Mouse (Mus musculus) liver, postnatal 0 days (tissue): ENCODE data around the gene Scaf4. TPM values are rescaled to one million over a fixed set of nuclear protein-coding genes. Genes with fewer than 3 reads are reported as not detected.

Experiments used
- ATAC-seq: fragments of 200-750 bp; cut with Nextera tagmentation; 2 replicates; pipeline ENCODE4 v1.8.0; 2017; ENCODE audit warnings: mild to moderate bottlenecking, moderate library complexity
- DNase-seq: peaks from one replicate; pipeline ENCODE4 v3.0.0-alpha.2; 2016
- H3K27ac ChIP-seq: fragments of 300-500 bp; sonication (generic); 2 replicates; pipeline ENCODE4 v1.5.1; 2014; ENCODE audit warnings: antibody characterized with exemption, moderate library complexity, mild to moderate bottlenecking, low read depth
- H3K27me3 ChIP-seq: fragments of 300-500 bp; sonication (generic); 2 replicates; pipeline ENCODE4 v1.6.1; 2014; ENCODE audit warnings: low read length, control low read depth, mixed read lengths; ENCODE audit not compliant: insufficient read depth
- H3K36me3 ChIP-seq: fragments of 300-500 bp; sonication (generic); replicated peaks from 2 replicates; pipeline ENCODE4 v1.6.1; 2014; ENCODE audit warnings: mild to moderate bottlenecking, control low read depth, low read length, moderate library complexity, mixed read lengths; ENCODE audit not compliant: insufficient read depth
- H3K4me1 ChIP-seq: fragments of 300-500 bp; sonication (generic); 2 replicates; pipeline ENCODE4 v1.6.1; 2014; ENCODE audit warnings: antibody characterized with exemption, mild to moderate bottlenecking, control low read depth; ENCODE audit not compliant: insufficient read depth
- H3K4me2 ChIP-seq: fragments of 300-500 bp; sonication (generic); 2 replicates; pipeline ENCODE4 v1.6.1; 2014; ENCODE audit warnings: low read depth, mild to moderate bottlenecking, low read length, moderate library complexity, mixed read lengths
- H3K4me3 ChIP-seq: fragments of 300-500 bp; sonication (generic); 2 replicates; pipeline ENCODE4 v1.5.1; 2014; ENCODE audit warnings: low read depth, low read length
- H3K9ac ChIP-seq: fragments of 300-500 bp; sonication (generic); replicated peaks from 2 replicates; pipeline ENCODE4 v1.6.1; 2014; ENCODE audit warnings: mild to moderate bottlenecking, moderate library complexity
- H3K9me3 ChIP-seq: fragments of 300-500 bp; sonication (generic); 2 replicates; pipeline ENCODE4 v1.6.1; 2016; ENCODE audit warnings: mild to moderate bottlenecking, control low read depth, low read length, mixed read lengths
- CTCF ChIP-seq: sonication (generic); IDR thresholded peaks from 2 replicates; pipeline ENCODE4 v1.5.1; 2016; ENCODE audit warnings: antibody characterized with exemption, low read depth
- EP300 ChIP-seq: IDR thresholded peaks from 2 replicates; pipeline ENCODE4 v1.6.1; 2016; ENCODE audit warnings: antibody characterized with exemption, low read depth, mild to moderate bottlenecking
- WGBS: fragments of 180-500 bp; shearing (Covaris S2); extraction: QIAGEN DNeasy Blood & Tissue Kit; methylation state at CpG from one replicate; pipeline ENCODE4 v1.1.7; 2014; ENCODE audit not compliant: insufficient replicate concordance; 5-methylcytosine and 5-hydroxymethylcytosine counted together
- polyA plus RNA-seq: library from polyadenylated mRNA; unstranded; fragments of >200 nt; fragmentation: Nextera tagmentation; extraction: Ambion mirVana; gene quantifications from 2 replicates; pipeline ENCODE4 v1.2.1, GENCODE M21; 2015

Gene Scaf4
- polyA plus RNA-seq, 1 experiment from 2014 or later: 6.2 TPM

DNA sequence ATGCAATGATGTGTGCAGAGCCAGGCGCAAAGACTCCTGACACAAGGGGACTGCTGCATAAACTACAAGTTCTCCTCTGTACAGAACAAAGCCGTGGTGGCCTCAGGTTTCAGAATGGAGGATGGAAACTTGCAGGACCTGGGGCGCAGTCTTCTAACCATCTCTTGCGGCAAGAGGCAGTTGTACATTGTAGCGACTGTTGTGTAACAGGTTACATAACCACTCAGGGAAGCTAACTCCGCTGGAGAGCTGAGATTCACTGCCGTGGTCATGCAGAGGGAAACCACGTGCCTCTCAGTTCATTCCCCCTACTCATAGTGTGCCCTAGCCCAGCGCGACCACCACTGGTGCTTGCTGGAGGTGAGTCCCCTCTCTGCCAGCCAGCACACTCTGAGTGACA, 85.1 kb downstream of the Scaf4 start:
- Histone ChIP-seq H3K27me3 (no peaks in the 10 kb centered on the region), H3K4me1 (peaks cover 35% of the 10 kb centered on the region), H3K4me3 (no peak overlapping the region), H3K9ac (no peak overlapping the region), H3K9me3 (no peaks in the 10 kb centered on the region), H3K36me3 (no peaks in the 10 kb centered on the region), H3K4me2 (peak overlapping the region; percentile 56), H3K27ac (peak overlapping the region; percentile 32; the same call in 1 of the 2 replicates)
- WGBS: 26% methylated on average over 10 of the region's 10 CpGs
- no peak for ATAC-seq
- TF ChIP-seq CTCF (no peak), EP300 (no peak)
- peak; percentile 37 for DNase-seq

DNA sequence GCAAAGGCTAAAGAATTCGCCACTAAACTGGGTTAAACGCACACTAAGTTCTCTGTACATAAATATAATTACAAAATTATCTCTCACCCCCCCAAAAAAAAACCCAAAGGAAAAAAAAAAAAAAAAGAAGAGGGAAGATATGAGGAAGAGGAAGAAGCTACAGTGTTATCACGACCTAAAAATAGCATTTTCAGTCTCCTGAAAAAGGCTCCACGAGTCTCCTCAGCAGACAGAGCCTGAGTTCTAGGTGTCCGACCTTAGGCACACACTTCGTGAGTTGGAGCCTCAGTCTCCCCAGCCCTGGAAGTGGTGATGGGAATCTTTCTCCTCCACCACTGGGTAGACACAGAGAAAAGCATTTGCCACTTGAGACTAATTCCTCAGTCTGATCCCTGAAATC, 85.7 kb downstream of the Scaf4 start:
- DNase-seq (no peak), ATAC-seq (no peak)
- 43% methylated on average over 6 of the region's 6 CpGs for WGBS
- no peaks in the 10 kb centered on the region for H3K27me3 ChIP-seq
- H3K9ac ChIP-seq: no peak overlapping the region
- no peaks in the 10 kb centered on the region for H3K9me3 ChIP-seq
- H3K4me1 ChIP-seq: peaks cover 35% of the 10 kb centered on the region
- peak overlapping the region; percentile 78; the same call in 1 of the 2 replicates for H3K27ac ChIP-seq
- H3K4me2 ChIP-seq: peak overlapping the region; percentile 76
- TF ChIP-seq EP300 (no peak), CTCF (no peak)
- no peak overlapping the region for H3K4me3 ChIP-seq
- H3K36me3 ChIP-seq: no peaks in the 10 kb centered on the region

DNA sequence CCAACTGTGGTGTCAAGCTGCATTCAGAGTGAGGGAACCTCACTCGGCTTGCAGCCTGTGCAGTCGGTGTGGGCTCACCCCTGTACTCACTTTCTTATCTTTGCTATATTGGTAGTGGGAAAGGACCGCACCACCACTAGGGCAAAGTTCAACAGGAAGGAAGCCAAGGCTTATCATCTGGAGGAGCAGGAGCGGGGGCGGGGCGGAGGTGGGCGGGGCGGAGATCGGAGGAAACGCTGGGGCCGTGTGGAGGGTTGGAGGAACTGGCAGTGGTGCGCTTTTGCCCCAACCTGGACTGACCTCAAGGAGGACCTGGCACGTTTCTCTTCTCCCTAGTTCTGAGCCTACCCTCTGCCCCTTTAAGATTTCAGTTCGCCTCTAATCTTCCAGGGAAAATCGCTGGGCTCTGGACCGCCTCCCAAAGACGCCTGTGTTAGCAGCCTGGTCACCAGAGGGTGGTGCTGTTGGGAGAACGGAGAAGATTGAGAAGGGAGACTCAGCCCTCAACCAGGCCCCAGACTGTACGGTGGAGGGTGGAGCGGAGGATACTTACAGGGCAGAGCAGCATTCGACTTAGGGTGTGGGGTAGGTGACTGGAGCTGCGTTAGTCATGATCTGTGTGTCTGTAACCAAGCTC, 86.8 kb downstream of the Scaf4 start:
- H3K9ac ChIP-seq: peak overlapping the region; percentile 56
- WGBS: under 1% methylated on average over 22 of the region's 22 CpGs
- peak overlapping the region; percentile 76 for H3K4me2 ChIP-seq
- peak overlapping the region; percentile 78 for H3K27ac ChIP-seq
- DNase-seq: peak; percentile 91
- TF ChIP-seq CTCF (peak; percentile 87), EP300 (no peak)
- peak overlapping the region; percentile 45 for H3K4me3 ChIP-seq
- H3K27me3 ChIP-seq: no peaks in the 10 kb centered on the region
- H3K36me3 ChIP-seq: no peaks in the 10 kb centered on the region
- peak; percentile 90 for ATAC-seq
- H3K4me1 ChIP-seq: peaks cover 35% of the 10 kb centered on the region
- no peaks in the 10 kb centered on the region for H3K9me3 ChIP-seq

DNA sequence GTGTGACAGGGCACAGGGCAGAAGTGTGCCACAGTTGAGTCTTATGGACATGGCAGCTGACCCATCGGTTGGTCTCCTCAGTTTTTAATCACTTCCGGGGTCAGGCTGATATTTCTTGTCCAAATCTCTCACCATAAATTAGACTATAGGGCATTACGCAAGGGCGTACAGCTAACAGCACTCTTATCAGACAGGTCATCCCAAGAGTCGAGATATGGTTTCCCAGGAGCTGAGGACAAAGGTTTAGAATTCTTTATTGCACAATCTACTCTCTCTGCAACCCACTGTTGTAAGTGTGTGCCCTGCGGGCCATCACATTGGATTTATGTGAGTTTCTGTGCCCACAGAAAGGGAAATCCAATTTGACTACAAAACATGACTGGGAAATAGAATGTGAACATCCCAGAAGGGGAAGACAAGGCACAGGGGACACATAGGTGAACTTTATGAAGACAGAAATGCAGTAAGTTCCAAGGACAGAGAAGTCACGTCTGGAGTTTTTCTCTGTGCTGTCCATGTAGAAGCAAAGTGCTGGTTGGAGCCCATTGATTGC, 87.5 kb downstream of the Scaf4 start:
- no peak overlapping the region for H3K9ac ChIP-seq

DNA sequence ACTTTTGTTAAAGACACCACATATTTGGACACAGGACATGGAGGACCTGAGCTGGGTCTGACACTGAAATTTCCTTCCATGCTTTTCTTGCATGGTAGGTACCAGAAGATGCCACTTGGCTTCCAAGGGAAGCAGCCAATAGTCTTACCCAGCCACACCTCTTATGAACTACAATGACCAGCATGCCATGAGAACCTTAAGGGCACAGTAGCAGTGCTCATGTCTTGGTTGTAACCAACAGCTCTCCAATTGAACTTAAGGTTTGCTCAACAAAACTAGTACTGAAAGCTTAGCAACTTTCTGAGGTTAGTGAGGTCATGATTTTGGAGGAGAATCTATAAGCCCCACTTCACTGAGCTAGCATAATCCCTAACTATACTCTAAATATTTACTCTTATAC, 90.6 kb downstream of the Scaf4 start:
- Histone ChIP-seq H3K9ac (no peak overlapping the region), H3K4me3 (no peak overlapping the region), H3K27ac (no peak overlapping the region), H3K36me3 (no peaks in the 10 kb centered on the region), H3K27me3 (no peaks in the 10 kb centered on the region), H3K4me1 (peaks cover 29% of the 10 kb centered on the region), H3K9me3 (no peaks in the 10 kb centered on the region), H3K4me2 (no peak overlapping the region)
- ATAC-seq: no peak
- TF ChIP-seq EP300 (no peak), CTCF (no peak)
- DNase-seq: no peak

More for the DNA sequence above, 87.5 kb downstream of the Scaf4 start:
- Histone ChIP-seq H3K4me1 (peaks cover 39% of the 10 kb centered on the region), H3K27me3 (no peaks in the 10 kb centered on the region), H3K4me2 (peak overlapping the region; percentile 76), H3K4me3 (no peak overlapping the region; the same call in 1 of the 2 replicates), H3K9me3 (no peaks in the 10 kb centered on the region), H3K36me3 (no peaks in the 10 kb centered on the region), H3K27ac (peak overlapping the region; percentile 78)
- WGBS: 25% methylated on average over 7 of the region's 7 CpGs
- TF ChIP-seq EP300: no peak
- TF ChIP-seq CTCF: no peak
- peak; percentile 51 for ATAC-seq
- DNase-seq: no peak

DNA sequence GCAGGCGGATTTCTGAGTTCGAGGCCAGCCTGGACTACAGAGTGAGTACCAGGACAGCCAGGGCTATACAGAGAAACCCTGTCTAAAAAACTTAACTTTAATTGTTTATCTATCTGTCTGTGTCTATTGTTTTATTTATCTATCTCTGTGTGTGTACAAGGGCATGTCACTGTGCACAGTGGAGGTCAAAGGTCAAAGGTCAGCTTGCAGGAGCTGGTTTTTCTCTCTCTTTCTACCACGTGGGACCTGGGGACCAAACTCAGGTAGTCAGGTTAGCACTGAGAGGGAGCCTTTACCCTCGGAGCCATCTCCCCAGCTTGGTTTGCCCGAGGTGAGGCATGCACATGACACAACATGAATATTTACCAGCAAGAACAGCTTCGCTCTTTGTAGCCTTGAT, 93.0 kb downstream of the Scaf4 start:
- ATAC-seq: no peak; the same call in 1 of the 2 replicates
- H3K4me1 ChIP-seq: peaks cover 13% of the 10 kb centered on the region
- no peaks in the 10 kb centered on the region for H3K27me3 ChIP-seq
- 58% methylated on average over 6 of the region's 6 CpGs for WGBS
- no peak overlapping the region for H3K9ac ChIP-seq
- H3K4me2 ChIP-seq: no peak overlapping the region
- TF ChIP-seq CTCF (no peak), EP300 (no peak)
- no peaks in the 10 kb centered on the region for H3K9me3 ChIP-seq
- H3K36me3 ChIP-seq: no peaks in the 10 kb centered on the region
- H3K4me3 ChIP-seq: no peak overlapping the region
- DNase-seq: no peak
- no peak overlapping the region for H3K27ac ChIP-seq
